Mouse (Mus musculus) brain, embryonic 14.5 days (tissue): ENCODE measurements at regions not wholly inside any gene's neighbourhood (a gene's known extent, or its start where the extent isn't known, plus 50 kb on each side); places are given as distances from the start of the nearest gene placed in this dataset.
A peak's percentile ranks its signal among the peaks of the same experiment; 100 is the strongest.

ENCODE experiments used
- CTCF ChIP-seq: fragments of 200-500 bp; IDR thresholded peaks from 2 replicates; pipeline ENCODE4 v1.5.1; 2012; ENCODE audit warnings: inconsistent platforms, mild to moderate bottlenecking, moderate library complexity, borderline replicate concordance; ENCODE audit not compliant: insufficient read depth, insufficient read length; ENCODE audit errors: extremely low read depth
- POLR2A ChIP-seq: fragments of 200-500 bp; IDR thresholded peaks from 2 replicates; pipeline ENCODE4 v1.6.1; 2012; ENCODE audit warnings: mild to moderate bottlenecking, inconsistent platforms, borderline replicate concordance; ENCODE audit not compliant: poor library complexity, insufficient read depth, insufficient read length, severe bottlenecking; ENCODE audit errors: extremely low read depth

GRCm38 (mm10) chr13:84059661-84060452 is 162.2 kb upstream of the Tmem161b start:
- TF ChIP-seq CTCF (peak; percentile 10; the same call in 1 of the 2 replicates), POLR2A (no peak)
